Mouse (Mus musculus): Measurements from ENCODE around the gene Fam186b. TPM values are rescaled to one million over a fixed set of nuclear protein-coding genes. Genes with fewer than 3 reads are reported as not detected.

Gene Fam186b
- polyA plus RNA-seq (2014; fragmentation: Illumina TruSeq; extraction: RNeasy Lipid Tissue Mini Kit (QIAGEN cat#74804); ENCODE audit: low read depth, low replicate concordance): not detected

DNA sequence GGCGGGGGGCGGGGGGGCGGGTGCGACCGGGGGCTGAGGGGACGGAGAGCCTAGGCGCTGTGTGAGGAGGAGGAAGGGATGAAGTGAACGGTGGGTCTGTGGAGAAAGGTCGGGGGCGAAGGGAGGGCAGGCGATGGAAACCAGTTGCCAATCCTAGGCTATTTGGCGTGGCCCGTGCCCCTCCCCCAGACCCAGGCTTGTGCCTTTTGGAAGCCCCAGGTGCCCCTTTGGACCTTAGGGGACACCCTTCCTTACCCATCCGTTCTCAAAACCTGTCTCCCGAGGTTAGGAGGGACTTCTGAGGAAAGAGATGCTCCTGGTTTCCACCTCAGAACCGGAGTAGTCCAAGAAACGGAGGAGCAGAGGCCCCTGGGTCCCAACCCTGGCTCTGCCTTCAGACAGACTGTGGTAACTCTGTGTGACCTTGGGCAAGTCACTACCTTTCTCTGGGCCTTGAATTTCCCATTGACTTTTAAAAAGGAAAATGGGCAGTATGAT is at the start of gene Fam186b:
TSS of gene Fam186b (minus strand) at position 405 of the 498 bp plus-strand sequence.

DNA sequence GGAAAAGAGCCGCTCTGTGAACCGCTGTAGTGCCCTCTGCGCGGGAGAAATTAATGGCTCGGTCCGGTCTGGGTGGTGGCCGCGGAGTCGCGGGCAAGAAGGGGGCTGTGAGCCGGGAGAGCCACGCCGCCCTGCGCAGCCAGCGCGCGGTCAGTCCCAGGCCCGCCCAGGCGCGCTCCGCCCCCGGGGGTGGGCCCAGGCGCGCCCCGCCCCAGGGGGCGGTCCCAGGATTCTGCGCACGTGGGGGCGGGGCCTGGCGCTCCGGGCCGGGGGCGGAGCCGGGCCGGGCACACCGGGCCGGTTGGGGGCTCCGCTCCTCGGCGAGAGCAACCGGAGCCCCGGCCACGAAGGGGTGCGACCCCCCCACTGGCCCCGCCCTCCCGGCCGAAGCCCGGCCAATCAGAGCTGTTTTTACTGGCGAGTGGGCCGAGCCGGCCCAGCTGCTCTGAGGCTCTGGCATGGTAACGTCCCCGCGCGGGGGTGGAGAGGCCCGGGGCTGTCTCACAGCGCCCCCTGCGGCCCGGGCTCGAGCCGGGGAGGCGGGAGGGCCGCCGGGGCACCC is 794 bp downstream of the Fam186b start, which contains the start of gene Prpf40b:
TSS of gene Prpf40b (plus strand) at position 275 of the 562 bp plus-strand sequence.

DNA sequence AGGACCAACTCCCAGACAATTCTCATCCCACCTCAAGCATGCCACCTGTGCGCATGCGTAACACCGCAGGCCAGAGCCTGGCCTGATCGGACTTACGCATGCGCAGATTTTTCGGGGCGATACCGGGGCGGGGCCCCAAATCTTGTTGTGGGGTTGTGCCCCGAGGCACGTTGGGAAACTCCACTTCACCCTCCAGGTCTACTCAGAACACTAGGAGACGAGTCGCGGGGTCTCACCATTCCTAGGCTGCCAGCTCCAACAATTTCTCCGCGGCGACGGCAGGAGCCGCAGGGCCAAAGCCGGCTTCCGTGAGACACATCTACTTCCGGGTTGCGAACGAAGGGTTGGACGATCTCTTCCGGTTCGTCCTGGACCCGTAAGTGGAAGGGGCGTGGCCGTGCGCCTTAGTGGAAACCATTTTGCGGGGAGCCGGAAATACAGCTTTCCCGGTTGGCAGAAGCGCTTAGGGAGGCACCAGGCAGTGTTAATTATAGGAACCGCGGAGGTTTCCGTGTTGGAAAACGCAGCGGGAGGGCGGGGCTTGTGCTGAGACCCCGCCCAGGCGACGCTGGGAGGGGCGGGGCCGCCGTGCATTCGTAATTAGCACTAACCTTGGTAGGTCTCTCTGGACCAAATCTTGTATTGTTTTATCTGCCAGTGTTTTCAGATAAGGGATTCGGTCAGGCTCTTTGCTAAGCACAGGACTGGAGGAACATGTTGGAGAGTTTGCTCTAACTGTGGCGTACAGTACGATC is 43.9 kb downstream of the Fam186b start, which contains the start of gene Mcrs1:
TSS of gene Mcrs1 (minus strand) at position 336 of the 755 bp plus-strand sequence.

DNA sequence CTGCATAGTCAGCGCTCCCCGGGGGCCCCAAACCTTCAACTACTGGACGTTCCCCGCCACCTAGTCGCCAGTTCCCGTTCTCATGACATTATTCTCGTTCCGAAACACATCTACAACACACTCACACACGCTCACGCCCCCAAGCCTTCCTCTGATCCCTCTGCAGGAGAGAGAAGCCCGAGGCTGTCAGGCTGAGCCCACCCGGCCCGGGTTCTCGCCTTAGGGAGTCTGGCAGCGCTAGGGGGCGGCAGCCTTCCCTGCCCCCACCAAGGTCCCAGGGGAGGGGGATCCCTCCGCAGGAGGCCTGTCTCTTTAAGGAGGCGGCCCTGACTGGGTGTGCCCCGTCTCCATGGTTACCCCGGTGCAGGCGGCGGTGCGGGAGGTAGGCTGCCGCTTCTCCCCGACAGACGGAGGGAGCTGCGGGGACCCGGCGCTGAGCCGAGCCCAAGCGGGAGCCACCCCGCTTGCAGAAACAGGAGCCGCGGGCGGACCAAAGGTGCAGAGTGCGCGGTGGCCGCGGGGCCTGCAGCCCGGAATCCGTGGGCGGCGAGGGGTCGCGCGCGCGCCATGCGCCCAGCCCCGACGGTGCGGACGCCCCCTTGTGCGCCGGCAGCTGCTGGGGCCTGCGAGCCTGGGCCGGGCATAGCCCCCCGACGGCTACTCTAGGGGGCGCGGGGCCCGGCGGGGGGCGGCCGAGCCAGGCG is 71.3 kb downstream of the Fam186b start, which contains the start of gene Kcnh3:
TSS of gene Kcnh3 (plus strand) at position 654 of the 704 bp plus-strand sequence.

Other genes starting within 250 kb of the Fam186b start
- gene Prph, start 240.7 kb downstream of the Fam186b start, polyA plus RNA-seq (2014; fragmentation: Illumina TruSeq; extraction: RNeasy Lipid Tissue Mini Kit (QIAGEN cat#74804); ENCODE audit: low read depth, low replicate concordance): not detected
- not detected for gene Troap, start 221.3 kb downstream of the Fam186b start, polyA plus RNA-seq (2014; fragmentation: Illumina TruSeq; extraction: RNeasy Lipid Tissue Mini Kit (QIAGEN cat#74804); ENCODE audit: low read depth, low replicate concordance)
- not detected for gene C1ql4, start 208.1 kb downstream of the Fam186b start, polyA plus RNA-seq (2014; fragmentation: Illumina TruSeq; extraction: RNeasy Lipid Tissue Mini Kit (QIAGEN cat#74804); ENCODE audit: low read depth, low replicate concordance)
- 12.7 TPM for gene Dnajc22, start 202.7 kb downstream of the Fam186b start, polyA plus RNA-seq (2014; fragmentation: Illumina TruSeq; extraction: RNeasy Lipid Tissue Mini Kit (QIAGEN cat#74804); ENCODE audit: low read depth, low replicate concordance)
- 22.5 TPM for gene Spats2, start 170.0 kb downstream of the Fam186b start, polyA plus RNA-seq (2014; fragmentation: Illumina TruSeq; extraction: RNeasy Lipid Tissue Mini Kit (QIAGEN cat#74804); ENCODE audit: low read depth, low replicate concordance)
- not detected for gene Kcnh3, start 71.0 kb downstream of the Fam186b start, polyA plus RNA-seq (2014; fragmentation: Illumina TruSeq; extraction: RNeasy Lipid Tissue Mini Kit (QIAGEN cat#74804); ENCODE audit: low read depth, low replicate concordance)
- 1.3 TPM for gene Mcrs1, start 43.9 kb downstream of the Fam186b start, polyA plus RNA-seq (2014; fragmentation: Illumina TruSeq; extraction: RNeasy Lipid Tissue Mini Kit (QIAGEN cat#74804); ENCODE audit: low read depth, low replicate concordance)
- gene Prpf40b, start 801 bp downstream of the Fam186b start, polyA plus RNA-seq (2014; fragmentation: Illumina TruSeq; extraction: RNeasy Lipid Tissue Mini Kit (QIAGEN cat#74804); ENCODE audit: low read depth, low replicate concordance): 2.8 TPM
- 3.6 TPM for gene Fmnl3, start 74.6 kb upstream of the Fam186b start, polyA plus RNA-seq (2014; fragmentation: Illumina TruSeq; extraction: RNeasy Lipid Tissue Mini Kit (QIAGEN cat#74804); ENCODE audit: low read depth, low replicate concordance)
- gene Tmbim6, start 97.0 kb upstream of the Fam186b start, polyA plus RNA-seq (2014; fragmentation: Illumina TruSeq; extraction: RNeasy Lipid Tissue Mini Kit (QIAGEN cat#74804); ENCODE audit: low read depth, low replicate concordance): 618 TPM
- not detected for gene Nckap5l, start 161.9 kb upstream of the Fam186b start, polyA plus RNA-seq (2014; fragmentation: Illumina TruSeq; extraction: RNeasy Lipid Tissue Mini Kit (QIAGEN cat#74804); ENCODE audit: low read depth, low replicate concordance)
- 1.5 TPM for gene Bcdin3d, start 178.8 kb upstream of the Fam186b start, polyA plus RNA-seq (2014; fragmentation: Illumina TruSeq; extraction: RNeasy Lipid Tissue Mini Kit (QIAGEN cat#74804); ENCODE audit: low read depth, low replicate concordance)
- gene Faim2, start 232.3 kb upstream of the Fam186b start, polyA plus RNA-seq (2014; fragmentation: Illumina TruSeq; extraction: RNeasy Lipid Tissue Mini Kit (QIAGEN cat#74804); ENCODE audit: low read depth, low replicate concordance): not detected

All from kidney, adult 10 weeks (tissue).